Mouse (Mus musculus) E14TG2a.4 (cell line): ENCODE data around the gene Stk10.

Experiments
- H3K27me3 ChIP-seq: 2 replicates; pipeline ENCODE4 v1.6.1; 2014; ENCODE audit warnings: low read length, control low read depth; ENCODE audit not compliant: insufficient read depth
- H3K36me3 ChIP-seq: 2 replicates; pipeline ENCODE4 v1.6.1; 2014; ENCODE audit warnings: low read length, control low read depth; ENCODE audit not compliant: insufficient read depth
- H3K4me1 ChIP-seq: replicated peaks from 2 replicates; pipeline ENCODE4 v1.6.1; 2014; ENCODE audit warnings: low read depth, low read length, control low read depth
- H3K4me3 ChIP-seq: replicated peaks from 2 replicates; pipeline ENCODE4 v1.5.1; 2014; ENCODE audit warnings: mild to moderate bottlenecking, low read length
- H3K9me3 ChIP-seq: 2 replicates; pipeline ENCODE4 v1.6.1; 2014; ENCODE audit warnings: low read length, control low read depth
- CTCF ChIP-seq: conservative IDR thresholded peaks from 2 replicates; pipeline ENCODE4 v1.5.1; 2014; ENCODE audit warnings: low read length
- NANOG ChIP-seq: IDR thresholded peaks from 2 replicates; pipeline ENCODE4 v1.6.1; 2014; ENCODE audit warnings: borderline replicate concordance, low read length, mixed read lengths
- POU5F1 ChIP-seq: IDR thresholded peaks from 2 replicates; pipeline ENCODE4 v1.6.1; 2014; ENCODE audit warnings: low read length, borderline replicate concordance

The Stk10 gene

GRCm38 (mm10) chr11:32556333-32556990 lies 23.4 kb downstream of the Stk10 start:
- Histone ChIP-seq H3K9me3 (no peaks in the 10 kb centered on the region), H3K4me1 (peaks cover 42% of the 10 kb centered on the region), H3K4me3 (no peak overlapping the region), H3K27me3 (no peaks in the 10 kb centered on the region), H3K36me3 (peaks cover 13% of the 10 kb centered on the region; the same call in 1 of the 2 replicates)
- TF ChIP-seq CTCF (no peak), POU5F1 (no peak), NANOG (no peak)

- Histone ChIP-seq H3K9me3 (no peaks in the 10 kb centered on the region), H3K36me3 (peaks cover 18% of the 10 kb centered on the region; the same call in 1 of the 2 replicates), H3K27me3 (no peaks in the 10 kb centered on the region), H3K4me1 (peaks cover 31% of the 10 kb centered on the region), H3K4me3 (no peak overlapping the region)
- TF ChIP-seq POU5F1 = no peak
- no peak for TF ChIP-seq NANOG
- TF ChIP-seq CTCF = no peak
Measured at GRCm38 (mm10) chr11:32558026-32558425, 24.9 kb downstream of the Stk10 start.

GRCm38 (mm10) chr11:32558677-32559076 lies 25.6 kb downstream of the Stk10 start:
- Histone ChIP-seq H3K4me1 (peaks cover 31% of the 10 kb centered on the region), H3K36me3 (peaks cover 18% of the 10 kb centered on the region; the same call in 1 of the 2 replicates), H3K27me3 (no peaks in the 10 kb centered on the region), H3K4me3 (no peak overlapping the region), H3K9me3 (no peaks in the 10 kb centered on the region)
- TF ChIP-seq NANOG (no peak), POU5F1 (no peak), CTCF (no peak)

GRCm38 (mm10) chr11:32560015-32560770 lies 27.1 kb downstream of the Stk10 start:
- TF ChIP-seq NANOG (no peak), CTCF (no peak), POU5F1 (no peak)
- Histone ChIP-seq H3K36me3 (peaks cover 15% of the 10 kb centered on the region; the same call in 1 of the 2 replicates), H3K27me3 (no peaks in the 10 kb centered on the region)

GRCm38 (mm10) chr11:32561465-32562355 lies 28.6 kb downstream of the Stk10 start:
- no peaks in the 10 kb centered on the region for H3K27me3 ChIP-seq
- H3K4me1 ChIP-seq = peaks cover 33% of the 10 kb centered on the region
- no peaks in the 10 kb centered on the region for H3K9me3 ChIP-seq
- TF ChIP-seq CTCF (no peak), POU5F1 (no peak), NANOG (no peak)
- H3K4me3 ChIP-seq = no peak overlapping the region
- H3K36me3 ChIP-seq = peaks cover 10% of the 10 kb centered on the region; the same call in 1 of the 2 replicates

More at GRCm38 (mm10) chr11:32560015-32560770, 27.1 kb downstream of the Stk10 start:
- Histone ChIP-seq H3K4me3 (no peak overlapping the region), H3K9me3 (no peaks in the 10 kb centered on the region), H3K4me1 (peaks cover 31% of the 10 kb centered on the region)

- no peaks in the 10 kb centered on the region for H3K9me3 ChIP-seq
- H3K36me3 ChIP-seq = peaks cover 11% of the 10 kb centered on the region; the same call in 1 of the 2 replicates
- no peaks in the 10 kb centered on the region for H3K27me3 ChIP-seq
- peaks cover 43% of the 10 kb centered on the region for H3K4me1 ChIP-seq
- TF ChIP-seq POU5F1 (no peak), CTCF (no peak), NANOG (no peak)
- H3K4me3 ChIP-seq = no peak overlapping the region
Measured at GRCm38 (mm10) chr11:32562706-32563105, 29.6 kb downstream of the Stk10 start.

GRCm38 (mm10) chr11:32563660-32564059 lies 30.6 kb downstream of the Stk10 start:
- no peaks in the 10 kb centered on the region for H3K9me3 ChIP-seq
- H3K36me3 ChIP-seq = peaks cover 11% of the 10 kb centered on the region; the same call in 1 of the 2 replicates

GRCm38 (mm10) chr11:32564629-32565028 lies 31.5 kb downstream of the Stk10 start:
- Histone ChIP-seq H3K4me3 (no peak overlapping the region), H3K9me3 (no peaks in the 10 kb centered on the region), H3K4me1 (peaks cover 43% of the 10 kb centered on the region), H3K36me3 (peaks cover 11% of the 10 kb centered on the region; the same call in 1 of the 2 replicates), H3K27me3 (no peaks in the 10 kb centered on the region)
- TF ChIP-seq NANOG (no peak), CTCF (no peak), POU5F1 (no peak)

More at GRCm38 (mm10) chr11:32563660-32564059, 30.6 kb downstream of the Stk10 start:
- TF ChIP-seq CTCF (no peak), POU5F1 (no peak), NANOG (no peak)
- H3K27me3 ChIP-seq = no peaks in the 10 kb centered on the region
- H3K4me1 ChIP-seq = peaks cover 42% of the 10 kb centered on the region
- H3K4me3 ChIP-seq = no peak overlapping the region
